Mouse (Mus musculus) 416B (cell line): ENCODE results near the gene Add2.

Experiments used
- DNase-seq: peaks from one replicate; pipeline ENCODE4 v3.0.0; 2011; ENCODE audit warnings: low read depth

Add2 gene

DNA sequence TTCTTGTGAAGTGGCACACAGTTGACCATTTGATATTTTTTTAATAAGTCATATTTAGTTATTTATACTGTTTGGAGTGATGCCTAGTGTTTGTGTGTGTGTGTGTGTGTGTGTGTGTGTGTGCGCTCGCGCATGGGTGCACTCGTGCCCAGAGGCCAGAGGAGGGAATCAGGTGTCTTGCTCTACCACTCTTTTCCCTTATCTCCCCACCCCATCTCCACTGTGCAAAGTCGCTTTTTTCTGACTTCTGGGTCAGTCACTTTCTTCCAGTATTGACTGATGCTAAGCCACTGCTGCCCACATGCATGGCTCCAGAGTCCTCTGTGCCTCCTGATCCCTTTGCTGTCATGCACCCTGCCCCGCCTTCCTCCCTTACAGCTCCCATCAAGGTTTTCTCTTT lies 112.8 kb downstream of the Add2 start:
- DNase-seq: no peak

DNA sequence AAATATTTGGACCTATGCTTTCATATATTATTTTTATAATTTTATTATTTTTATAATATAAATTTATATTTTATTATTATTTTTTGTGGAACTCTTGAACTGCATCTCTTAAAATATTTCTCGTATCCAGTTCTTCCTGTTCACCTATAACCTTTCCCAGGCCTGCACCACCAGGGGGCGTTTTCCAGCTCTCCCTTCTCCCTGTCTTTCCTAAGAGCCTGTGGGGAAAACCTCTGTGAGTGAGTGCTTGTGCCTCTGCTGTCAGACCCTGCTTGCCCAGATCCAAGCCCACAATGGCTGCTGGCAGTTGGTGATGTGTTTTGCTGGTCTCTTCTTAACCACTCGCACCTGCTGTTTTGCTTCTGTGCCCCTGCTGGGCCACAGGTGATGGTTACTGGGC lies 113.3 kb downstream of the Add2 start:
- peak; percentile 54 for DNase-seq

DNA sequence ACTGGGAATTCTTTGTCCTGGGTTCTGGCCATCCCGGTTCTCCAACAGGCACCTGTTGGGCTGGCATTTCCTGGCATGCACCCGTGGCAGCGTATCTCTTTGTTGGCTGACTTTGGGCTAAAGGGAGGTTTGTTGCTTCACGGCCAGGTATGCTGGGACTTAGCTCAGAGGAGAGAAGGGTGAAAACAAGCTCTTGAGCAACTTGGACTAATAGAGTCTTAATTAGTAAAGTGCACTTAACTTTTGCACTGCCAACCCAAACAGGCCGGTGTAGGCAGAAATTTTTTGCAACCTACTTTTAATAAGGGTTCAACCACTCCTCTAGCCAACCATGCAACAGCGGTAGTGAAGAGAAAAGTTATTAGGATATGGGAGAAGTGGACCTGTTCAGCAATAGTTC lies 116.5 kb downstream of the Add2 start:
- DNase-seq: no peak

DNA sequence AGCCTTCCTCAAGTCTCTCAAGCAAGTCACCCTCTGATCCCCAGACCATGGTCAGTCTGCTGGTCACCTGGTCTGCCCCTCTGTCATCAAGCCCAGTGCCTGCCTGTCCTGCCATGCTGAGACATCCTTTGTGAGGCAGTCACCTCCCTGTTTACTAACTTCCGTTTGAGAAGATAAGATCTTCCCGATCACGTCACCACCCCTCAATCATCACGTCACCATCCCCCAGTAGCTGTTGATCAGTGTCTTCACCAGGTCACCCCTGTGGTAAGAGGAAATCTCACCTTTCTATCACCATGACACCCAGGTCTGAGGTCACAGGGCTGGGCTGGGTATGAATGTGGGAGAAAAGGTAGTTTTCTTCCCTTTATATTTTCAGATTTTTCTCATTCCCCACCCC lies 120.0 kb downstream of the Add2 start:
- DNase-seq: no peak

DNA sequence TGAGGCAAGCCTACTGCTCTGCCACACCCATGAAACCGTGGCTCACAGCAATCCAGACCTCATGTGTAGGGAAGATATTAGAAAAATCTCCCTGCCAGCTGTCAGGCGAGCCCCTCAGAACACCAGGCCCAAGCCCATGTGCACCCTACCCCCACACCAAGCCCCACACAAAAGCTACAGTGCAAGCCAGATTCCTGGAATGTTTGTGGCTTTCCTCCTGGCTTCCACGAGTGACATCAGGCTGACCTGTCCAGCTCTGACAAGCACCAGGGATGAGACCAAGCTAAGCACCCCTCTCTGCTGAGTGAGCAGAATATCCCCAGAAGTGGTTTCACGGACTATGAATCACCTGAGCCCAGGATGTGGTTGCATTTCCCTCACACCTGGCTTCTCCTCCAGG lies 120.5 kb downstream of the Add2 start:
- no peak for DNase-seq

DNA sequence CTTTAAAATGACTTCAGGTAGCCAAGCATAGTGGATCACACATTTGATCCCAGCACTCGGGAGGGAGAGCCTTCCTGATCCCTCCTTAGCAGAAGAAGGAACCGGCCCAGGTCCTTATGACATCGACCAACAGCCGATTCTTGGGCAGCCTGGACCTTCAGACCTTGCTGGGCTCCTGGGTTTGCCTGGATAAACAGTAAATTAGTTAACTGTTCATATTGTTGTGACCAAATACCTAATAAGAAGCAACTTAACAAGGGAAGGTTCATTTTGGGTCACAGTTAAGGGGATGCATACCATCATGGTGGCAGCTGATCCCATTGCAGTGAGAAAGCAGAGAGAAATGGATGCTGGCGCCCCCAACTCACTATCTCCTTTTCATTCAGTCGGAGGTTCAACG lies 124.2 kb downstream of the Add2 start:
- no peak for DNase-seq

DNA sequence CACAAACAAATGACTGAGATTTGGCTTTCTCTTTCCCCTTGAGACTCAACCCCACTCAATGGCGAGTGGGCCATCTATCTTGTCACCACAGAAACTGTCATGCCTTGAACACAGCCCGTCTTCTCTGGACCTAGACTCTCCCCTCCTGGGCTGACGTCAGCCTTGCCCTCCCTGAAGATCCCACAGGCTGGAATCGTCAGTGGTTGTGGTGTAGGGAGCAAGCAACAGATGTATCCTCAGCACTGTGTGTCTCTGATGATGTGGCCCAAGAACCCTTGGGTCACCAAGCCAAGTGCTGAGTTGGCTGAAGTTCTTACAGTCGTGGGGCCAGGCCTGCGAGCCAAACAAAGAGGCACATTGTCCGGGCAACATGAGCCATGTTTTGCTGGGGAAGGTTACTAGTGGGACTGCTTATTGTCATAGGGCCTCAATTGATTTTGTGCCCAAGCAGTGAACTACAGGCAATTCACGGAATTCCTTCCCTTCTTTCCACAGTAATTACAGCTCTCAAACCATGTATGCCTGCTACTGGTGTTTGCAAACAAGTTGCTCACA lies 125.0 kb downstream of the Add2 start:
- no peak for DNase-seq

DNA sequence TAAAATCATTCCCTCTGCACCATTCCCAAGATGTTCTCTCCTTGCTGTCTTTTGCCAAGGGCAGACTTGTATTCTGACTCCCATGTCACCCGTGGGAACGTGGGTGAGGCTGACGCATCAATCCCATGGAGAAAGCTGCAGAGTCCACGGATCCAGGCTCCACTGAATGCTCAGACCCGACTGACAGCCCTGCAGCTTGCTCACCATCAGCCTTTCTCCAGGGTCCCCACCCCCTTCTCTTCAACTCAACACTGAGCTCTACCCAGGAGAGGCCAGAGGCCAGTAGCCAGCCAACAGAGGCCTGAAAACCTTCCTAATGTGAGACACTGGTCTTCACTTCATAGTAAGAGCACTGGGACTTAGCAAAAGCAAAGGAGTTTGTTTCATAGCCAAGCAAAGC lies 125.5 kb downstream of the Add2 start:
- DNase-seq: no peak

DNA sequence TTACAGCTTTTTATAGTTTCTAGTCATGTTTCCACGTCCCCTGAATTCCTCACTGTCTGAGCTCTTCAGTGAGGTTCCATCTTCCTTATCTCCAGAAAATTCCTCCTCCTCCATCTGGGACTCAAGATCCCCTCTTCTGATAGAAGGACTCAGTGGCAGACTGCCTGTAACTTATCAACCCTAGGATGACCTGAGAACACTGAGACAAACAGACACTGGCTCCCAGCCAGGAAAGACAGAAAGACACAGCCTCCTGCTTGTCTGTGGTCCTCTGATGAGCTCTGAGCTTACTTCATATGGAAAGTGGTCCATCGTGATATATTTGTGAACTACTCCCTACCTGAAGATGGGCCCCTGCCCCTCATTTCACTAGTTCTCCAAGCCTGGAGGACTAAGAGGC lies 126.0 kb downstream of the Add2 start:
- no peak for DNase-seq

DNA sequence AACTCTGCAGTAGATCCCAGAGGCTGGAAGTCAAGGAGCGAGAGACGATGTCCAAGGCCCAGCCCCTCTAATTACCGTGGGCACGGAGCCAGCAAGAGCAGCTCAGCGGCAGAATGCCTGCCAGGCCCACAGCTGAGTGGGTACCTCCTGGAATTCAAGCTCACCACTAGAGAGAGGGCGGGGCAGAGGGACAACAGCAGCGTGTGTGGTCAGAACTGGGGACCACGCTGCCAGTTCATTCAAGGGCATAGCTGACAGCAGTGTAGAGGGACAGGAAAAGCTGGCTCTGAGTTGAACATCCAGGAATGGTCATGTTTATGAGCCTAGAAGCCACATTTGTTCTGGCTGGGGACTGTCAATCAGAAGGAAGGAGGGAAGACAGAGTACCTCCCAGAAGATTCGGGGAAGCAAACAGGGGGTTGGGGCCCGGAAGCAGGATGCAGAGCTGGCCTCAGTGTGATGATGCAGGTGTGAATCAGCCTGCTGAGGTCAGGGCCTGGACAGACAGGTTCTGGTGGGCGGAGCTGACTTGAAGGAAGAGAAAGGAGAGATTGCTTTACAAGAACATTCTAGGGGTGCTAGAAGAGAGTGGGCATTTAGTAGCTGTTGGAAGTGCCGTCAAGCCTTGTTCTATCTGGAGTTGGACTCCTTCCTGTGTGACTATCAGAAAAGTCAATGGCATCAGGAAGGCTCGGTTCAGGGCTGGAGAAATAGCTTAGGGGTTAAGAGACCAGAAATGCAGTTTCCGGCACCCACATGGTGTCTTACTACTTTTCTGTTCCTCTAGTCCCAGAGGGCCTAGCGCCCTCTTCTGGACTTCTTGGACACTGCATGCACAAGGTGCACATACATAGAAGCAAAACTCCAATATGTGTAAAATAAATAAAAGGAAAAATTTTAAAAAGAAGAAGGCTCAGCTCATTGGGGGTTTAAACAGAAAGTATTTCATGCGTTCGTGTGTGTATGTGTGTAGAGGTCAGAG lies 129.1 kb downstream of the Add2 start:
- no peak for DNase-seq

DNA sequence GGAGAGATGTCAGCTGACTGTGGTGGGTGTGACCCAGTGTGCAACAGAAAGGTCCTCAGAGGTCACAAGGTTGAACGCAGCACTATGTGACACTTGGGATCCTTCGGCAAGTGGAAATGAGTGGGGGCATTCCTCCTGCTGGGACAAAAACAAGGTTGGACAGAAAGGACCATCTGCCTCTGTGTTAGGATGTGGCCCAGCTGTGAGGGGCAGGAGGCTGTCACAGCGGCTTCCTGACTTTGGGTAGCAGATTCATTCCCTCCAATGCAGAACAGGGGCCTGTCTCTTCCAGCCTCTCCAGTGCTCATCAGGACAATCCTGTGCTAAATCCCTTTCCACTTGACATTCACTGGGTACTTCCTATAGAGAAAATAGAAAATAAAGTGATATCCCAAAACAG lies 132.4 kb downstream of the Add2 start:
- no peak for DNase-seq

DNA sequence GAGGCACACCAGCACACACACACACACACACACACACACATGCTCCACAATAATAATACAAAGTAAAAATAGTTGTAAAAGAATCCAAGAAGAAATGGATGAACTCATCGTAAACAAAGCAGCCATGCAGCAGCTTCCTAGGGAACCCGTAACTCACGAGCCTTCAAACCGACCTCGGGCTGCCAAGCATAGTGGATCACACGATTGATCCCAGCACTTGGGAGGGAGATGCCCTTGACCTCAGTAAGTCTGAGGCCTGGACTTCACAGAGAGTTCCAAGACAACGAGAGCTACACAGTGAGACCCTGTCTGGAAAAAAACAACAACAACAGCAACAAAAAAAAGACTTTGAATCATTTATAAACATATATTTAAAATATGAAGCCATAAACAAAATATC lies 133.1 kb downstream of the Add2 start:
- DNase-seq: no peak

DNA sequence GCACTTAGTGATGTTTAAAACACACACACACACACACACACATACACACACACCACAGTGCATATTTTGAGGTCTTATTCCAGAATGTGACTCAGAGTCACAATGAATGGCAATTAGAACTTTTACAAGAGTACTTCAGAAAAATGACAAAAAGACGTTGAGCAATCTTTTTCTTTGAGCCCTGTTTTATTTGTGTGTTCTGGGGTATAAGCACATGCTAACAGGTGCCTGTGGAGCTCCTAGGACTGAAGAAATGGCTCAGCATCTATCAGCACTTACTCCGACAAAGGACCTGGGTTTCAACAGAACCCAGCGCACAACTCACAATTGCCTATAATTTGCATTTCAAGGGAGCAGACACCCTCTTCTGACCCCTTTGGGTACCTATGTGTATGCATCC lies 135.5 kb downstream of the Add2 start:
- DNase-seq: no peak

DNA sequence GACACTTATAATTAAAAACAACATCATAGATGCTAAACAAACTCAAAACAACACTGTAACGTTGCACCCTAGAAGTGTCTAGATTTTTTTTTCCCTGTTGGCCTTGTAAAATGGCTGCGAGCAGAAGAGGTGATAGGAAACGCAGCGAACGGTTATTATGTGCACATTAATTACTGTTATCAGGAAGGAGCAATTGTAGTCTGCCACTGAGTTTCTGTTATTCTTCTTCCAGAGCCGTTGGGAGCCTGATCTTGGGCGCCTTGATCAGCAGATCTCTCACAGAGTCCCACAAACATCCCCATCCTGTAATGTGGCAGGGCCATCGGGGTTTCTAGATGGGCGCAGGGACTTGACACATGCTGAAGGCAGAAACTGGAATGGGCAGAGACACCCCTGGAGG lies 137.9 kb downstream of the Add2 start:
- no peak for DNase-seq

DNA sequence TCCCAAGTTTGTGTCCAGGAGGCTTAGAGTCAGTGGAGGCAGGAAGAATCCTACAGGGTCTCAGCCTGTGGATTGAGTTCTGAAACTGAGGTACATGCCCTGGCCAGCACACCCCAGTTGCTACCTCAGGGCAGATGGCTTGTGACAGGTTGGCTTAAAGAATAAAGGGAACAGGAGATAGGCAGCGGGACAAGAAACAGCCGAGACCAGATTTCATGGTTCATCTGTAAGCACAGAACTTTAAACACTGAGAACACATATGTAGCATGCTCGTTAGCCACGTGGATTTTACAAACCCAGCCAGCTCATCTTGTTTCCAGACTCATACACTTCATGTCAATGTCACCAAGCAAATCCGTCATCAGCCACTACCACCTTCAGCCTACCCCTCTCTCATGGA lies 139.4 kb downstream of the Add2 start:
- DNase-seq: no peak

DNA sequence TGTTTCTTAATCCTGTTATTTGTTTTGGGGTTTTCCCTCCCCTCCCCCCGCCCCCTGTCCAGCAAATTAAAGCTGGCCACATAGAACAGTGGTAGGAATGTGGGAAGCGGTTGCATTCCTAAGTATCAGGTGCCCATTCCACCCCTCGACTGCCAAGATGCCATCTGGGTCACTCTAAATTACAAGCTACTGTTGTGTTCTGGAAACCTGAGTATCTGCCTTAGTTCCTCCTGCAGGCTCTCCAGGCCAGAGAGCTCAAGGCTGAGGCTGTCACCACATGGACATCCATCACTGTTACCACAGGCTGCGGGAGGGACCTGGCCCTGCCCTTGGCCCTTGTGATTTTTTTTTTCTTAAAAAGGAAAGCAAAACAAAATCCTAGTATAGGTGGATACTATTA lies 140.7 kb downstream of the Add2 start:
- no peak for DNase-seq
